Mouse (Mus musculus) embryonic fibroblast, embryonic 13.5 days (primary cell): ENCODE data around the gene Hhip.

Source experiments
- CTCF ChIP-seq: IDR thresholded peaks from 2 replicates; pipeline ENCODE4 v1.5.1; 2011; ENCODE audit warnings: mild to moderate bottlenecking, control low read depth, low read length, moderate library complexity, borderline replicate concordance; ENCODE audit not compliant: insufficient read depth
- POLR2A ChIP-seq: IDR thresholded peaks from 2 replicates; pipeline ENCODE4 v1.6.1; 2011; ENCODE audit warnings: low read depth, mild to moderate bottlenecking, control low read depth, low read length, moderate library complexity

- TF ChIP-seq CTCF (no peak), POLR2A (no peak)
These were observed 91.6 kb downstream of the Hhip start for GRCm38 (mm10) chr8:79966159-79966558.
